Mouse (Mus musculus) lung, postnatal 0 days (tissue): ENCODE measurements around the gene Ttc38.

Experiments
- CTCF ChIP-seq: IDR thresholded peaks from 2 replicates; pipeline ENCODE4 v1.5.1; 2016; ENCODE audit warnings: antibody characterized with exemption, mild to moderate bottlenecking
- EP300 ChIP-seq: IDR thresholded peaks from 2 replicates; pipeline ENCODE4 v1.6.1; 2016; ENCODE audit warnings: antibody characterized with exemption, mild to moderate bottlenecking, control low read depth

- TF ChIP-seq EP300, result peak; percentile 74
- no peak for TF ChIP-seq CTCF
These were observed 40.7 kb upstream of the Ttc38 start for GRCm38 (mm10) chr15:85791449-85791848.
